Mouse (Mus musculus): ENCODE results near the gene Hist1h3c.
"Not testable (repeated sequence)": the region's sequence is repeated elsewhere in the genome, so short reads cannot be mapped to it uniquely, and the experiment has no call there.

The Hist1h3c gene

DNA sequence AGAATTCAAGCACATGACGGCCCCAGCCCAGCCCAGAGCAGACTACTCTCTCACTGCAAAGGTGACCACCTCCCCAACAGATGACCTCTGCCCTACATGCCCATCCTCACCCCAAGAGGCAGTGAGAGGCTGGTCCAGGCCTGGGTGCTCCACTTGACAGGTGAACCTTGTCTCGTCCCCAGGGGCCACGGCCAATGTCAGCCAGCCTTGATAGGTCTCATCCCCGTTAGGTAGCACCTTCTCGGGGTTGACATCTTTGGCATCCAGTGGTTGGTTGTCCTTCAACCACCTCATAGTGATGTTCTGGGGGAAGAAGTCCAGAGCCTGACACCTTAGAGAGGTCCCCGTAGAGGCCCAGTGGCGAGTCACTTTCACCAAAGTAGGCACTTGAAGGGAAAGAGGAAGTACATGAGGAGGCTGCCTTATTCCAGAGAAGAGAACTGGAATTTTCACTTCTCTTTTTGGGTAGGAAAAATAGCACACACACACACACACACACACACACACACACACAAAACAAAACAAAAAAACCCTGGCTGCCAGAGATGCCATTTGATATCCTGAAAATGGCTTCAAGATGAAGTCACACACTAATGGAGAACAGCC lies 39.5 kb downstream of the Hist1h3c start:
- DNase-seq (ENCODE audit: low spot score): no peak

- not testable (repeated sequence) for DNase-seq (ENCODE audit: low spot score)
Measured at GRCm38 (mm10) chr13:23702801-23703200, 42.6 kb downstream of the Hist1h3c start.

DNA sequence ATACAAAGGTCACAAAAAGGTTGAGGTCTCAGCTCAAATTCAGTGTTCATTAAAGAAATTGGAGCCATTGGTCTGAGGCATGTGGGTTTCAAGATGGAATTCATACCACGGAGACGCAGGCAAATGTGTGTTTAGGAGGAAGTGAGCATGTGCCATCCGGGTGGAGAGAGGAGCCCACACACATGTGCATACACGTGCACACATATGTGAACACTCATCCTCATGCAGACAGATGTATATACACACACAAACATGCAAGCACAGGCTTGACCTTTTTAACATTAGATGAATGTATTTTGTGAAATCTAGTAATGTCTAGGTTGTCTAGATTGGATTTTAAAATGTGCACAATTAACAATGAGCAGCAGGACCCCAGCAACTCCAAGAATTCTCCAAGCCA lies 43.2 kb downstream of the Hist1h3c start:
- no peak for DNase-seq (ENCODE audit: low spot score)

GRCm38 (mm10) chr13:23700786-23701520 lies 44.4 kb downstream of the Hist1h3c start:
- DNase-seq (ENCODE audit: low spot score): peak; percentile 48

- DNase-seq (ENCODE audit: low spot score): no peak
Measured at GRCm38 (mm10) chr13:23699767-23700166, 45.6 kb downstream of the Hist1h3c start.

- no peak for DNase-seq (ENCODE audit: low spot score)
Measured at GRCm38 (mm10) chr13:23698996-23699395, 46.4 kb downstream of the Hist1h3c start.

GRCm38 (mm10) chr13:23698300-23698693 lies 47.1 kb downstream of the Hist1h3c start, which contains the start of gene Hist1h4c:
TSS of gene Hist1h4c (minus strand) at chr13:23698454.
- DNase-seq (ENCODE audit: low spot score): peak; percentile 97

GRCm38 (mm10) chr13:23697491-23698299 lies 47.7 kb downstream of the Hist1h3c start:
- no peak for DNase-seq (ENCODE audit: low spot score)

- DNase-seq (ENCODE audit: low spot score): peak; percentile 64
Measured at GRCm38 (mm10) chr13:23696061-23696474, 49.3 kb downstream of the Hist1h3c start.

DNA sequence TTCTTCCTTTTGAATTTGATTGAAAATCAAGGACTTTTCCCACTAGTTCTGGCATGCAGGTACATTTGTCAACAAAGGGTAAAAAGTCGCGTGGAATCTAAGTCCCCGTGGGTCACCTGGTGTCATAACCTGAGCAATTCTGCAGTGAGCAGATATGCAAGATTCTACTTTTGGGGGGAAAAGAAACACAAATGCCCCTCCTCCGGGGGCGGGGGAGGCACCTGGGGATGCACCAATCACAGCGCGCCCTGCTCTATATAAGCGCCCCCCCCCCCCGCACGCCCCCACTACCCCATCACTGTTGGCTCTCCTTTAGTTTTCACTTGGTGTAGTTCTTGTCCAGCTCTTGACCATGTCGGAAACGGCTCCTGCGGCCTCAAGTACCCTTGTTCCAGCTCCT lies 49.9 kb downstream of the Hist1h3c start, which contains the start of gene Hist1h1t:
TSS of gene Hist1h1t (plus strand) at position 301 of the 400 bp plus-strand sequence.
- no peak for DNase-seq (ENCODE audit: low spot score)

Data from ovary, adult 18-20 months (tissue).